Mouse (Mus musculus) heart, embryonic 14.5 days (tissue): ENCODE data around the gene Mark4. TPM values are rescaled to one million over a fixed set of nuclear protein-coding genes. Genes with fewer than 3 reads are reported as not detected.

Experiments used
- ATAC-seq: fragments of 200-750 bp; cut with Nextera tagmentation; 2 replicates; pipeline ENCODE4 v1.8.0; 2017; ENCODE audit warnings: low read depth, moderate TSS enrichment; ENCODE audit not compliant: insufficient number of reproducible peaks, insufficient read depth, low FRiP score
- H3K27ac ChIP-seq, 2 experiments: fragments of 200-500 bp in 1 of 2; fragments of 300-500 bp in 1 of 2; sonication (generic) in 1 of 2; replicated peaks in 1 of 2; 2 replicates each; pipeline ENCODE4 v1.5.1; 2012 to 2014; ENCODE audit warnings: low read depth in 2 of 2, low read length in 2 of 2, control low read depth in 1 of 2, mild to moderate bottlenecking in 1 of 2, mixed read lengths in 1 of 2; ENCODE audit not compliant: control insufficient read depth in 1 of 2, insufficient read depth in 1 of 2
- H3K27me3 ChIP-seq: fragments of 300-500 bp; sonication (generic); 2 replicates; pipeline ENCODE4 v1.6.1; 2014; ENCODE audit warnings: mild to moderate bottlenecking, low read length, control low read depth; ENCODE audit not compliant: control insufficient read depth, insufficient read depth
- H3K36me3 ChIP-seq: fragments of 300-500 bp; sonication (generic); 2 replicates; pipeline ENCODE4 v1.6.1; 2014; ENCODE audit warnings: mild to moderate bottlenecking, control low read depth, low read length, mixed read lengths; ENCODE audit not compliant: control insufficient read depth, insufficient read depth
- H3K4me1 ChIP-seq, 2 experiments: fragments of 200-500 bp in 1 of 2; fragments of 300-500 bp in 1 of 2; sonication (generic) in 1 of 2; 2 replicates each; pipeline ENCODE4 v1.6.1; 2012 to 2014; ENCODE audit warnings: low read length in 2 of 2, control low read depth in 1 of 2, mixed read lengths in 1 of 2; ENCODE audit not compliant: control insufficient read depth in 2 of 2, insufficient read depth in 2 of 2
- H3K4me2 ChIP-seq: fragments of 300-500 bp; sonication (generic); 2 replicates; pipeline ENCODE4 v1.6.1; 2014; ENCODE audit warnings: mild to moderate bottlenecking, low read length
- H3K4me3 ChIP-seq, 2 experiments: fragments of 200-500 bp in 1 of 2; fragments of 300-500 bp in 1 of 2; sonication (generic) in 1 of 2; 2 replicates each; pipeline ENCODE4 v1.5.1; 2012 to 2014; ENCODE audit warnings: low read length in 2 of 2, mild to moderate bottlenecking in 2 of 2, control low read depth in 1 of 2, low read depth in 1 of 2, moderate library complexity in 1 of 2; ENCODE audit not compliant: control insufficient read depth in 1 of 2, insufficient read depth in 1 of 2
- H3K9ac ChIP-seq: fragments of 300-500 bp; sonication (generic); 2 replicates; pipeline ENCODE4 v1.6.1; 2014; ENCODE audit warnings: mild to moderate bottlenecking, low read length
- H3K9me3 ChIP-seq: fragments of 300-500 bp; sonication (generic); 2 replicates; pipeline ENCODE4 v1.6.1; 2016; ENCODE audit warnings: low read length, control low read depth; ENCODE audit not compliant: control insufficient read depth
- WGBS: fragments of 180-500 bp; shearing (Covaris S2); extraction: QIAGEN DNeasy Blood & Tissue Kit; methylation state at CpG from one replicate; pipeline ENCODE4 v1.1.7; 2014; 5-methylcytosine and 5-hydroxymethylcytosine counted together
- polyA plus RNA-seq: library from polyadenylated mRNA; unstranded; fragments of >200 nt; fragmentation: Nextera tagmentation; extraction: Ambion mirVana; gene quantifications from 2 replicates; pipeline ENCODE4 v1.2.1, GENCODE M21; 2014

Gene Mark4
- polyA plus RNA-seq, 1 experiment from 2014 or later: 10.5 TPM

GRCm38 (mm10) chr7:19388699-19389413 is 69.8 kb downstream of the Mark4 start:
- no peak for ATAC-seq

GRCm38 (mm10) chr7:19383708-19384107 is 74.9 kb downstream of the Mark4 start:
- H3K36me3 ChIP-seq: peaks cover 59% of the 10 kb centered on the region
- peaks cover 0 to 10% of the 10 kb centered on the region in 2 experiments; a peak in 2 of 4 replicates for H3K4me1 ChIP-seq
- H3K4me2 ChIP-seq: no peak overlapping the region
- H3K9ac ChIP-seq: no peak overlapping the region
- no peaks in the 10 kb centered on the region for H3K27me3 ChIP-seq
- WGBS: 89% methylated on average over 9 of the region's 9 CpGs
- H3K9me3 ChIP-seq: no peaks in the 10 kb centered on the region
- no peak overlapping the region for H3K4me3 ChIP-seq
- ATAC-seq: no peak
- H3K27ac ChIP-seq: no peak overlapping the region

More at GRCm38 (mm10) chr7:19388699-19389413, 69.8 kb downstream of the Mark4 start:
- WGBS: 71% methylated on average over 10 of the region's 10 CpGs
- H3K36me3 ChIP-seq: peaks cover 98% of the 10 kb centered on the region
- no peak overlapping the region for H3K27ac ChIP-seq
- no peaks in the 10 kb centered on the region for H3K9me3 ChIP-seq
- H3K4me1 ChIP-seq: no peaks in the 10 kb centered on the region
- H3K27me3 ChIP-seq: no peaks in the 10 kb centered on the region
- no peak overlapping the region for H3K4me3 ChIP-seq
- no peak overlapping the region for H3K4me2 ChIP-seq
- H3K9ac ChIP-seq: no peak overlapping the region; the same call in 1 of the 2 replicates

DNA sequence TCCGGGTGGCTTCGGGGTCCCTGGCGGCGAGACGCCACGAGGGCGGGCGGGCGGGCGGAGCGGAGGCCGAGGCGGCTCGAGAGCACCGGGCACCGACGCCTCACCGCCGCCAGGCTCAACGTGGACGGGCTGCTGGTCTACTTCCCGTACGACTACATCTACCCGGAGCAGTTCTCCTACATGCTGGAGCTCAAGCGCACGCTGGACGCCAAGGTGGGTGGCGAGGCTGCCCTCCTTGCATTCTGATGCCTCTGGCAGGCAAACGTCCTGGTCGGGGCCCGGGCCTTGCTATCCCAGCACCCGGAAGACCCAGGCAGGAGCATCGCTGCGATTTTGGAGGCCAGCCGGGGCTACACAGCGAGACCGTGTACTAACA is 76.5 kb downstream of the Mark4 start:
- Histone ChIP-seq H3K9me3 (no peaks in the 10 kb centered on the region), H3K4me2 (peak overlapping the region; percentile 91), H3K27me3 (no peaks in the 10 kb centered on the region), H3K9ac (peak overlapping the region; percentile 88), H3K4me1 (peaks cover 4 to 18% of the 10 kb centered on the region in 2 experiments; a peak in 3 of 4 replicates), H3K27ac (peak overlapping the region in 1 of 2 experiments; percentile 50; a peak in 1 of 4 replicates), H3K36me3 (peaks cover 59% of the 10 kb centered on the region), H3K4me3 (peak overlapping the region; percentile 85 to 87)
- peak; percentile 32 for ATAC-seq
- WGBS: under 1% methylated on average over 21 of the region's 37 CpGs

DNA sequence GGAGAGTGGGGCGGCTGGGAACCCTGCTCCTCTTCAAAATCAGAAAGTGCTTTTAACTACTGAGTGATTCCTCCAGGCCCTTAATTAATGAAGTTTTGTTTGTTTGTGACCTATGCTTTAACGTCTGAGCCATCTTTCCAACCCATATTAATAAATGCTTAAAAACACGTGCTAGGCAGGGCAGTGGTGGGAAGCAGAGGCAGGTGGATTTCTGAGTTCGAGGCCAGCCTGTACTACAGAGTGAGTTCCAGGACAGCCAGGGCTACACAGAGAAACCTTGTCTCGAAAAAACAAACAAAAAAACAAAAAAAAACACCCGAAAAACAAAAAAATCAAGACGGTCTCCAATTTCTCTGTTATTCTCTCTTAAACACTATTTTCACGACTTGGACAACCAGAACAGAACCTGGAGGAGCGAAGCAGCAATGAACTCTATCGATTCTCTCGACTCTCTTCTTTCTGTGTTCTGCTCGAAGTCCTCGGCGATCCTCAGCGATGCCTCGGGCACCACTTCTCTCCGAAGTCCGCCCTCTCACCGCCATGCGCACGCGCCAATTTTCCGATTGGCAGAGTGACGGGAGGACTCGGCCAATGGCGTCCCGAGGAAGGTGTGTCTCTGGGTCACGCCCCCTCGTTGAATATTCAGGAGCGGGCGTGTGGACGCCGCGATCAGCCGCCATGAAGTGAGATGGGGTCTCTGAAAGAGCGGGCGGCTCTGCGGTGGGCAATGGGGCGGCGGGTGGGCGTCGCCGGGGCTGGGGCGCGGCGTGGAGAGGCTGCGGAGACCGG is 77.0 kb downstream of the Mark4 start, which contains the start of gene Ercc2:
Gene Ercc2 (plus strand): TSS at position 634 of the 789 bp plus-strand sequence.
- ATAC-seq: peak; percentile 89
- Histone ChIP-seq H3K36me3 (peaks cover 58% of the 10 kb centered on the region), H3K4me2 (peak within 1 kb of the TSS; percentile 91), H3K27me3 (no peaks in the 10 kb centered on the region), H3K27ac (peak within 1 kb of the TSS in 1 of 2 experiments; percentile 50; a peak in 1 of 4 replicates), H3K4me1 (peaks cover 4 to 18% of the 10 kb centered on the region in 2 experiments; a peak in 3 of 4 replicates), H3K9ac (peak within 1 kb of the TSS; percentile 88), H3K9me3 (no peaks in the 10 kb centered on the region), H3K4me3 (peak within 1 kb of the TSS; percentile 85 to 87)
- WGBS: 7% methylated on average over 44 of the region's 48 CpGs

DNA sequence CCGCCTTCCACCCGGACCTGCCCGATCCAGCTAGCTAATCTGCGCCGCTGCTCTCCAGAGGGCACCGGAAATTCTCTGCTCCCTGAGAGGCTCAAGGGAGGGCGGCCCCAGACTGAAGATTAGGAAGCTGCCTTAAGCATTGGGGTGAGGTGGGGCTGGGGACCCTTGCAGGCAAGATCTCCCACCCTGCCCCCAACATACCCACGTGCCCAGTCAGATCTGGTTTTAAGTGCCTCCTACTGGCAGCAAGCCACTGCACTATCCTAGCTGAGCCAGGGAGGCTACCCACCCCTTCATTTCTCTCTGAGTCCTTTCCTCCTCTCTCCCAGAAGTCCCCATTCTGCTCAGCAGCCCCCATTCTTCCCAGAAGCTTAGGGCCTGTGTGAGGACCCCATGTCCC is 80.6 kb downstream of the Mark4 start:
- Histone ChIP-seq H3K9ac (no peak overlapping the region), H3K4me3 (no peak overlapping the region), H3K27ac (peak overlapping the region; percentile 24 to 29; a peak in 1 of 4 replicates), H3K27me3 (no peaks in the 10 kb centered on the region), H3K4me2 (no peak overlapping the region), H3K4me1 (peaks cover 4 to 14% of the 10 kb centered on the region in 2 experiments; a peak in 3 of 4 replicates), H3K36me3 (peaks cover 65% of the 10 kb centered on the region), H3K9me3 (no peaks in the 10 kb centered on the region)
- WGBS: 49% methylated on average over 8 of the region's 8 CpGs
- no peak for ATAC-seq

DNA sequence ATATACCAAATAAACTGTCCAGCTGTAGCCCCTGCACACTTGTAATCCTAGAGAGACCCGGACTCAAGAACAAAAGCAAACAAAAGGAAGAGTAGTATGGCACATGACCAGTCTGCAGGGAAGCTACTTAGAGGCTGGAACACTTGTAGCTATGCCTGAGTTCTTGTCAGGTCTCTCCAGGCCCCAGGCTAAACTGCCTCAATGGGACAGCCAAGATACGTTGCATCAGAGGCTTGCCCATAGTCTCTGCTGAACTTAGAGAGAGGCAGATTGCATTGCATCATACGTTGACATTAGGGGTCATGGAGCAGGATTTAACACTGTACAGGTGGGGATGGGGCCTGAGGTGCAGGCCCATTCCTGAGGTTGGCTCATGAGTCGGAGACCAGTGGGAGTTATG is 82.6 kb downstream of the Mark4 start:
- no peak for ATAC-seq
- peaks cover 84% of the 10 kb centered on the region for H3K36me3 ChIP-seq

GRCm38 (mm10) chr7:19375368-19375767 is 83.3 kb downstream of the Mark4 start:
- Histone ChIP-seq H3K4me2 (no peak overlapping the region), H3K4me1 (peaks cover 4 to 8% of the 10 kb centered on the region in 2 experiments; a peak in 2 of 4 replicates), H3K27me3 (no peaks in the 10 kb centered on the region), H3K27ac (no peak overlapping the region), H3K4me3 (no peak overlapping the region), H3K36me3 (peaks cover 90% of the 10 kb centered on the region), H3K9me3 (no peaks in the 10 kb centered on the region), H3K9ac (no peak overlapping the region)
- ATAC-seq: no peak
- WGBS: 79% methylated on average over 18 of the region's 18 CpGs

More for the DNA sequence above, 82.6 kb downstream of the Mark4 start:
- Histone ChIP-seq H3K4me2 (no peak overlapping the region), H3K27me3 (no peaks in the 10 kb centered on the region), H3K9me3 (no peaks in the 10 kb centered on the region), H3K4me1 (peaks cover 4 to 8% of the 10 kb centered on the region in 2 experiments; a peak in 2 of 4 replicates), H3K27ac (no peak overlapping the region), H3K4me3 (no peak overlapping the region), H3K9ac (no peak overlapping the region)
- 87% methylated on average over 4 of the region's 4 CpGs for WGBS
